Comparison of ENCODE assay signal across 8 mouse cellular contexts in genomic region chr11:70763936-70764808, GRCm38 (mm10). TPM values are rescaled to one million over a fixed set of nuclear protein-coding genes. Genes with fewer than 3 reads are reported as not detected.
DNase-seq lines count a peak whose midpoint lies in the region; ATAC-seq and TF ChIP-seq lines count a peak whose summit lies in the region.

Zfp3 (plus strand) TSS chr11:70764209.

- DNase-seq in A20 (ENCODE audit: low read depth, low spot score) (peak; percentile 89), liver (peak; percentile 76)
- peak; percentile 89 for DNase-seq in heart, embryonic 10.5 days (ENCODE audit: low spot score)
- peak; percentile 85 to 86 for DNase-seq in spleen, postnatal 36 days (ENCODE audit: low spot score in 2 of 2)

- H3K36me3 ChIP-seq in heart, embryonic 10.5 days: peaks cover 10% of the 10 kb centered on the region; the same call in 1 of the 2 replicates
- peaks cover 9% of the 10 kb centered on the region for H3K36me3 ChIP-seq in kidney, embryonic 15.5 days

- no peak for TF ChIP-seq POLR2A in bone marrow macrophage, adult 2 months (IDR thresholded peaks at IDR 0.05; ENCODE audit: borderline replicate concordance, low read depth, low read length)
- TF ChIP-seq POLR2A in embryonic fibroblast, embryonic 13.5 days (IDR thresholded peaks at IDR 0.05; ENCODE audit: low read depth, low read length): peak; percentile 17; the same call in 1 of the 2 replicates

- peak within 1 kb of the TSS; percentile 66 for H3K4me2 ChIP-seq in kidney, embryonic 15.5 days

- peak within 1 kb of the TSS; percentile 53 for H3K27ac ChIP-seq in bone marrow macrophage, adult 2 months (ENCODE audit: insufficient read depth, low read depth, low read length)
- peak within 1 kb of the TSS; percentile 1; the same call in 1 of the 2 replicates for H3K27ac ChIP-seq in embryonic fibroblast, embryonic 13.5 days (ENCODE audit: insufficient read depth, low read length)
- peak within 1 kb of the TSS; percentile 92 for H3K27ac ChIP-seq in heart, embryonic 10.5 days
- peak within 1 kb of the TSS; percentile 95 for H3K27ac ChIP-seq in kidney, embryonic 15.5 days

- no peak for TF ChIP-seq CTCF in bone marrow macrophage, adult 2 months (IDR thresholded peaks at IDR 0.05; ENCODE audit: low read depth, low read length)
- TF ChIP-seq CTCF in embryonic fibroblast, embryonic 13.5 days (IDR thresholded peaks at IDR 0.05; ENCODE audit: borderline replicate concordance, insufficient read depth, low read length): no peak

- no peaks in the 10 kb centered on the region for H3K9me3 ChIP-seq in heart, embryonic 10.5 days
- H3K9me3 ChIP-seq in kidney, embryonic 15.5 days (replicated peaks): no peaks in the 10 kb centered on the region

- under 1% methylated on average over 78 of the region's 78 CpGs for WGBS in heart, embryonic 10.5 days
- under 1% methylated on average over 78 of the region's 78 CpGs for WGBS in kidney, embryonic 15.5 days

- H3K27me3 ChIP-seq in heart, embryonic 10.5 days (ENCODE audit: insufficient read depth, poor library complexity, severe bottlenecking): no peaks in the 10 kb centered on the region
- H3K27me3 ChIP-seq in kidney, embryonic 15.5 days: no peaks in the 10 kb centered on the region

- H3K9ac ChIP-seq in kidney, embryonic 15.5 days: peak within 1 kb of the TSS; percentile 78

- peak within 1 kb of the TSS; percentile 87 for H3K4me3 ChIP-seq in bone marrow macrophage, adult 2 months (ENCODE audit: insufficient read depth, low read length)
- peak within 1 kb of the TSS; percentile 45 for H3K4me3 ChIP-seq in embryonic fibroblast, embryonic 13.5 days (ENCODE audit: insufficient read depth, low read length)
- peak within 1 kb of the TSS; percentile 76 for H3K4me3 ChIP-seq in heart, embryonic 10.5 days
- peak within 1 kb of the TSS; percentile 86 for H3K4me3 ChIP-seq in kidney, embryonic 15.5 days (replicated peaks)

- H3K4me1 ChIP-seq in bone marrow macrophage, adult 2 months (ENCODE audit: control insufficient read depth, insufficient read depth, low read length): peaks cover 16% of the 10 kb centered on the region
- peaks cover 7% of the 10 kb centered on the region for H3K4me1 ChIP-seq in embryonic fibroblast, embryonic 13.5 days (ENCODE audit: control insufficient read depth, insufficient read depth, low read length)
- peaks cover 9% of the 10 kb centered on the region; the same call in 1 of the 2 replicates for H3K4me1 ChIP-seq in heart, embryonic 10.5 days
- peaks cover 10% of the 10 kb centered on the region; the same call in 1 of the 2 replicates for H3K4me1 ChIP-seq in kidney, embryonic 15.5 days

- peak; percentile 89 for ATAC-seq in kidney, embryonic 15.5 days (replicated peaks; ENCODE audit: low FRiP score)
- peak; percentile 77 for ATAC-seq in monocyte, adult 5-6 weeks (replicated peaks; ENCODE audit: insufficient number of reproducible peaks, low FRiP score, low TSS enrichment, poor library complexity, severe bottlenecking)

RNA-seq across cellular contexts. Expression of gene Zfp3, which starts in this region (rescaled TPM):
- 2.7 and 3.3 TPM in 2 replicates for polyA plus RNA-seq in bone marrow macrophage, adult 2 months (2012; ENCODE audit: insufficient read depth, insufficient read length, missing spikeins)
- polyA plus RNA-seq in embryonic fibroblast, embryonic 13.5 days (2011; ENCODE audit: insufficient read length, low read depth, missing spikeins): 1.5 and 2.5 TPM in 2 replicates
- polyA plus RNA-seq in heart, embryonic 10.5 days (2016; fragmentation: Nextera tagmentation; extraction: Ambion mirVana): 7.6 and 8.9 TPM in 2 replicates
- 6.8 and 8.1 TPM in 2 replicates for polyA plus RNA-seq in kidney, embryonic 15.5 days (2015; fragmentation: Nextera tagmentation; extraction: Ambion mirVana)
- total RNA-seq in monocyte, adult 5-6 weeks (2017): 2.1 to 6.5 TPM (median 2.1 TPM) in 3 replicates

Comparison
In these comparisons a context has a peak if more than half of its experiments do, and no peak if none do; other contexts are left out.
1. Peak in every context shown above with its lines: DNase-seq, ATAC-seq, H3K4me3 ChIP-seq and H3K27ac ChIP-seq.
2. H3K27ac ChIP-seq: peak in every context shown above with its lines; median percentile 95 in kidney, embryonic 15.5 days; 92 in heart, embryonic 10.5 days; 53 in bone marrow macrophage, adult 2 months; 1 in embryonic fibroblast, embryonic 13.5 days.